Mouse (Mus musculus) bone marrow macrophage, adult 2 months (primary cell): ENCODE results near the gene Ehbp1. TPM values are rescaled to one million over a fixed set of nuclear protein-coding genes. Genes with fewer than 3 reads are reported as not detected.

Source experiments
- H3K27ac ChIP-seq: 2 replicates; pipeline ENCODE4 v1.5.1; 2012; ENCODE audit warnings: low read depth, low read length; ENCODE audit not compliant: insufficient read depth
- H3K4me1 ChIP-seq: 2 replicates; pipeline ENCODE4 v1.6.1; 2012; ENCODE audit warnings: low read length; ENCODE audit not compliant: control insufficient read depth, insufficient read depth
- H3K4me3 ChIP-seq: 2 replicates; pipeline ENCODE4 v1.5.1; 2012; ENCODE audit warnings: mild to moderate bottlenecking, low read length, moderate library complexity; ENCODE audit not compliant: insufficient read depth
- CTCF ChIP-seq: IDR thresholded peaks from 2 replicates; pipeline ENCODE4 v1.5.1; 2012; ENCODE audit warnings: low read depth, mild to moderate bottlenecking, low read length, moderate library complexity
- POLR2A ChIP-seq: IDR thresholded peaks from 2 replicates; pipeline ENCODE4 v1.6.1; 2012; ENCODE audit warnings: mild to moderate bottlenecking, low read depth, low read length, borderline replicate concordance
- polyA plus RNA-seq: library from polyadenylated mRNA; stranded (reverse); fragments of >200 nt; gene quantifications from 2 replicates; pipeline ENCODE4 v1.2.4, GENCODE M21; 2012; ENCODE audit not compliant: missing spikeins, insufficient read depth, insufficient read length

Ehbp1 gene
- polyA plus RNA-seq, 1 experiment = 5.5 TPM

GRCm38 (mm10) chr11:21999396-22000315, 342.4 kb downstream of the Ehbp1 start:
- no peak for TF ChIP-seq POLR2A
- TF ChIP-seq CTCF = no peak
- Histone ChIP-seq H3K4me3 (no peak overlapping the region), H3K27ac (no peak overlapping the region), H3K4me1 (peaks cover 4% of the 10 kb centered on the region)

- no peak for TF ChIP-seq POLR2A
- no peak for TF ChIP-seq CTCF
- H3K4me1 ChIP-seq = peaks cover 4% of the 10 kb centered on the region
- H3K27ac ChIP-seq = no peak overlapping the region
- H3K4me3 ChIP-seq = peak overlapping the region; percentile 7; the same call in 1 of the 2 replicates
Observed at GRCm38 (mm10) chr11:21998141-21999047, 343.7 kb downstream of the Ehbp1 start.

- Histone ChIP-seq H3K27ac (no peak overlapping the region), H3K4me3 (peak overlapping the region; percentile 7; the same call in 1 of the 2 replicates), H3K4me1 (peaks cover 4% of the 10 kb centered on the region)
- no peak for TF ChIP-seq POLR2A
- TF ChIP-seq CTCF = no peak
Observed at GRCm38 (mm10) chr11:21997561-21998140, 344.4 kb downstream of the Ehbp1 start.

- TF ChIP-seq CTCF (no peak), POLR2A (no peak)
- no peak overlapping the region for H3K4me3 ChIP-seq
- H3K4me1 ChIP-seq = peaks cover 4% of the 10 kb centered on the region
- no peak overlapping the region for H3K27ac ChIP-seq
Observed at GRCm38 (mm10) chr11:21996661-21997560, 345.2 kb downstream of the Ehbp1 start.

- TF ChIP-seq CTCF (no peak), POLR2A (no peak)
- no peak overlapping the region for H3K4me3 ChIP-seq
- no peak overlapping the region for H3K27ac ChIP-seq
- peaks cover 4% of the 10 kb centered on the region for H3K4me1 ChIP-seq
Observed at GRCm38 (mm10) chr11:21996325-21996647, 345.8 kb downstream of the Ehbp1 start.

GRCm38 (mm10) chr11:21995534-21996324, 346.4 kb downstream of the Ehbp1 start:
- TF ChIP-seq POLR2A (no peak), CTCF (no peak)
- H3K4me3 ChIP-seq = no peak overlapping the region
- H3K27ac ChIP-seq = no peak overlapping the region
- peaks cover 4% of the 10 kb centered on the region for H3K4me1 ChIP-seq

- Histone ChIP-seq H3K4me3 (peak overlapping the region; percentile 9; the same call in 1 of the 2 replicates), H3K27ac (no peak overlapping the region), H3K4me1 (peaks cover 3% of the 10 kb centered on the region; the same call in 1 of the 2 replicates)
- TF ChIP-seq CTCF (no peak), POLR2A (no peak)
Observed at GRCm38 (mm10) chr11:21994377-21995370, 347.4 kb downstream of the Ehbp1 start.
